Comparison of ENCODE assay signal across 13 mouse cellular contexts in genomic region chr10:84260931-84261650, GRCm38 (mm10).
"Had no signal": no experiment of that assay in that cellular context is flagged by ENCODE, and none has a peak within 500 bp of the region (broad histone marks: within the 10 kb centered on the region; RNA-seq: fewer than 3 reads in every experiment).

No protein-coding gene starts in this region.

- H3K27me3 ChIP-seq: limb, embryonic 13.5 days; midbrain, embryonic 12.5 days; neural tube, embryonic 13.5 days had no signal

- DNase-seq: kidney, adult 18-20 months; kidney, postnatal 14 days; left cerebral cortex, postnatal 4 days; lung, postnatal 10 days; retina, postnatal 1 day; right cerebral cortex, postnatal 14 days; thymus, adult 18-20 months; thymus, postnatal 14 days had no signal

- ATAC-seq: midbrain, embryonic 16.5 days had no signal

- H3K36me3 ChIP-seq: limb, embryonic 13.5 days; midbrain, embryonic 12.5 days; neural tube, embryonic 13.5 days had no signal

- H3K4me2 ChIP-seq: limb, embryonic 13.5 days; midbrain, embryonic 12.5 days; neural tube, embryonic 13.5 days had no signal

- H3K9me3 ChIP-seq: limb, embryonic 13.5 days; midbrain, embryonic 12.5 days; neural tube, embryonic 13.5 days had no signal

- H3K4me3 ChIP-seq: limb, embryonic 13.5 days; midbrain, embryonic 12.5 days; neural tube, embryonic 13.5 days had no signal

- H3K4me1 ChIP-seq: limb, embryonic 13.5 days; midbrain, embryonic 12.5 days; neural tube, embryonic 13.5 days had no signal

- H3K27ac ChIP-seq: limb, embryonic 13.5 days; liver, embryonic 14.5 days; midbrain, embryonic 12.5 days; neural tube, embryonic 13.5 days had no signal

- H3K9ac ChIP-seq: limb, embryonic 13.5 days; liver, embryonic 14.5 days; midbrain, embryonic 12.5 days; neural tube, embryonic 13.5 days had no signal
